Mouse (Mus musculus) liver, embryonic 15.5 days (tissue): ENCODE data around the gene H2afz. TPM values are rescaled to one million over a fixed set of nuclear protein-coding genes. Genes with fewer than 3 reads are reported as not detected.
A peak's percentile ranks its signal among the peaks of the same experiment; 100 is the strongest.

Source experiments
- ATAC-seq: fragments of 200-750 bp; cut with Nextera tagmentation; 2 replicates; pipeline ENCODE4 v1.8.0; 2017; ENCODE audit warnings: moderate number of reproducible peaks, mild to moderate bottlenecking, moderate library complexity; ENCODE audit not compliant: insufficient read depth
- H3K27ac ChIP-seq: fragments of 300-500 bp; sonication (generic); replicated peaks from 2 replicates; pipeline ENCODE4 v1.5.1; 2015; ENCODE audit warnings: mild to moderate bottlenecking, inconsistent platforms
- H3K27me3 ChIP-seq: fragments of 300-500 bp; sonication (generic); 2 replicates; pipeline ENCODE4 v1.6.1; 2015; ENCODE audit warnings: mild to moderate bottlenecking, inconsistent platforms
- H3K36me3 ChIP-seq: fragments of 300-500 bp; sonication (generic); replicated peaks from 2 replicates; pipeline ENCODE4 v1.6.1; 2015; ENCODE audit warnings: moderate library complexity, mild to moderate bottlenecking, inconsistent platforms
- H3K4me1 ChIP-seq: fragments of 300-500 bp; sonication (generic); replicated peaks from 2 replicates; pipeline ENCODE4 v1.6.1; 2015; ENCODE audit warnings: inconsistent platforms
- H3K4me2 ChIP-seq: fragments of 300-500 bp; sonication (generic); 2 replicates; pipeline ENCODE4 v1.6.1; 2015; ENCODE audit warnings: moderate library complexity, mild to moderate bottlenecking, inconsistent platforms
- H3K4me3 ChIP-seq: fragments of 300-500 bp; sonication (generic); replicated peaks from 2 replicates; pipeline ENCODE4 v1.5.1; 2015; ENCODE audit warnings: mild to moderate bottlenecking, inconsistent platforms
- H3K9ac ChIP-seq: fragments of 300-500 bp; sonication (generic); 2 replicates; pipeline ENCODE4 v1.6.1; 2015; ENCODE audit warnings: moderate library complexity, mild to moderate bottlenecking, inconsistent platforms
- H3K9me3 ChIP-seq: fragments of 300-500 bp; sonication (generic); replicated peaks from 2 replicates; pipeline ENCODE4 v1.6.1; 2016; ENCODE audit warnings: inconsistent platforms
- WGBS: fragments of 180-500 bp; shearing (Covaris S2); methylation state at CpG from one replicate; pipeline ENCODE4 v1.1.7; 2015; ENCODE audit warnings: mixed read lengths; ENCODE audit not compliant: insufficient replicate concordance; 5-methylcytosine and 5-hydroxymethylcytosine counted together
- polyA plus RNA-seq: library from polyadenylated mRNA; unstranded; fragments of >200 nt; fragmentation: Nextera tagmentation; extraction: Ambion mirVana; gene quantifications from 2 replicates; pipeline ENCODE4 v1.2.1, GENCODE M21; 2015

The H2afz gene
- polyA plus RNA-seq, 1 experiment from 2014 or later, result 985 TPM

DNA sequence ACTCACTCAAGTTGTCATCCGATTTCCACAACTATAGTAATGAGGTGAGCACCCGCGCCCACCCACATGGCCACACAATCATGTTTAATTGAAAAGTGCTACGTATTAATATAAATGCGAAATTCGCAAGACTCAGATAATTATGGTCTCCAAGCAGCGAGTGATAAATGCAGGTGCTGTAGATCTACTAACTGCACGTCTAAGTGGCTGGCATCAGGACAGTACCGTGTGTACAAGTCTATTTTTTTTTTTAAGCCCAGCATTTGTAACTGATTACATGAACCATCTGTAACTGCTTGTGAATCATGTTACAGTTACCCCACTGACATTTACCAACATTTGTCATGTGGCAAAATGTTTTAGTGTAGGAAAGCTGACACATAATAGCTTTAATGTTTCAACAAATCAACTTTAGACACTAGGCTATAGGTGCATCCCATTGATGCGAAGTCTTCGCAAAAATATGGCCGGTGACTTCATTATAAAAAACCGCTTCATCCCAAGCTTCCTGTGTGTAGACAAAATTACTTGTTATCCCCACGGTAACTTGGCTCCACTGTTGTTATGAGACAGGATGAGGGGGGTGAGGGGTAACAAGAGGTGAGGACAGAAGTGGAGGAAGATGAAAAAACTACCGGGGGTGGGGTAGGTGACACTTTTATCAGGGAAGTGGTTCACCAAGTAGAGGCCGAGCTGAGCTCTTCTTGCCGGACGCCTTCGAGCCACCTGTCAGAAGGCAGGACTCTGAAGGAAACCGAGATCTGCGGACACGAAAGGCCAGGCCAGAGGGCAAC is 760 bp upstream of the H2afz start:
- no peak for ATAC-seq
- no peaks in the 10 kb centered on the region for H3K9me3 ChIP-seq
- peak overlapping the region; percentile 91 for H3K27ac ChIP-seq
- peaks cover 33% of the 10 kb centered on the region for H3K4me1 ChIP-seq
- 35% methylated on average over 22 of the region's 22 CpGs for WGBS
- H3K9ac ChIP-seq, result peak overlapping the region; percentile 71
- peak overlapping the region; percentile 72 for H3K4me3 ChIP-seq
- H3K27me3 ChIP-seq, result no peaks in the 10 kb centered on the region
- peaks cover 13% of the 10 kb centered on the region for H3K36me3 ChIP-seq
- H3K4me2 ChIP-seq, result peak overlapping the region; percentile 84

DNA sequence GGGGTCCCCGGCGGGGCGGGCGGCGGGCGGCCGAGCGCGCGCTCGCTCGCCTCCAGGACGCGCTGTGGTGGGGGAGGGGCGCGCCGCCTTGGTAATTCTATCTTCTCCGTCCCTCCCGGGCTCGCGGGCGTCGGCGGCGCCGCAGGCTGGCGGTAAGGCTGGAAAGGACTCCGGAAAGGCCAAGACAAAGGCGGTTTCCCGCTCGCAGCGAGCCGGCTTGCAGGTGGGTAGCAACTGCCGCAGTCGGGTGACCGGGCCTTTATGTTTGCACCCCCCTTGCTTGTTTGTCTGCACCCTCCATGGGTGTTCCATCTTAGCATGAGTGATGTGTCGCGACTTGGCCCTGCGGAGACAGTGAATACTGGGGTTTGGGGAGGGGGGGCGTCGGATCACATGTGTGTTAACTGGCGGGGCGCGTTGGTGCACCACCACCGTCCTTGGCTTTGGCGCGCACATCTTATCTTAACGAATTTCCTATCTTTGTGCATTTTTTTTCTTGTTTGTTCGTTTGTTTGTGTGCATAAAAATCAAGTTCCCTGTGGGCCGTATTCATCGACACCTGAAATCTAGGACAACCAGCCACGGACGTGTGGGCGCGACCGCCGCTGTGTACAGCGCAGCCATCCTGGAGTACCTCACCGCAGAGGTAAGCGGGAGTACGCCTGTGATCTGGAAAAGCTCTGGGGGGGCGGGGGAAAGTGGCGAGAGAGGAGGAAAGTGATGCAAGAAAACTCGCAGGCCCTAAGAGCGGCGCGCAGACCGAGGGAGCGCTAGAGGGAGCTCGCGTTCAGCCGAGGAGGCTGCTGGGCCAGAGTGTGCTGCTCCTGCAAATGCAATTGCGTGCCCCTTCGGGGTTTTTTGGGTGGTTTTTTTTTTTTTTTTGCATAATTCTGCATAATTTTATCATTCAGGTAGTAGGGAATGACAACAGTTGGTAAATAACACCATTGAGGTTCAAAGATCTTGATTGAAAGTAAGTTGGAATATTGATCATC is 998 bp downstream of the H2afz start:
- Histone ChIP-seq H3K4me3 (peak overlapping the region; percentile 72), H3K27ac (peak overlapping the region; percentile 91), H3K4me2 (peak overlapping the region; percentile 84), H3K4me1 (peaks cover 40% of the 10 kb centered on the region), H3K9ac (peak overlapping the region; percentile 94), H3K27me3 (no peaks in the 10 kb centered on the region), H3K9me3 (no peaks in the 10 kb centered on the region), H3K36me3 (peaks cover 15% of the 10 kb centered on the region)
- under 1% methylated on average over 73 of the region's 74 CpGs for WGBS
- ATAC-seq, result peak; percentile 40

DNA sequence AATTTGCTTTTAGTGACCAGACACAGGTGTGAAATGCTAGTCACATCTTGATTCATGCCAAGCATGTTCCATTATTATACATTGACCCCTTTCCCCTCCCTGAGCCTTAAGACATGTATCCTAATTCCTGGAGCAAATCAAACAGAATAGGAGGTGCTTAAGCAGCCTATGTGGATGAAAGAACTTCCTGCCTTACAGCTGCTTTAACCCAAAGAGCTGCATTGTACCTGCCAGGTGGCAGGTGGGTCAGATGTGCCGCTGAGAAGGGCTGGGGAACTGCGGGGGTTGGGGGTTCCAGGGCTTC is 2.8 kb downstream of the H2afz start:
- no peak for ATAC-seq
- Histone ChIP-seq H3K9ac (peak overlapping the region; percentile 96), H3K27ac (peak overlapping the region; percentile 95), H3K9me3 (no peaks in the 10 kb centered on the region), H3K4me3 (peak overlapping the region; percentile 88), H3K4me2 (peak overlapping the region; percentile 98), H3K27me3 (no peaks in the 10 kb centered on the region), H3K4me1 (peaks cover 34% of the 10 kb centered on the region), H3K36me3 (peaks cover 17% of the 10 kb centered on the region)
- 5% methylated on average over 2 of the region's 2 CpGs for WGBS

DNA sequence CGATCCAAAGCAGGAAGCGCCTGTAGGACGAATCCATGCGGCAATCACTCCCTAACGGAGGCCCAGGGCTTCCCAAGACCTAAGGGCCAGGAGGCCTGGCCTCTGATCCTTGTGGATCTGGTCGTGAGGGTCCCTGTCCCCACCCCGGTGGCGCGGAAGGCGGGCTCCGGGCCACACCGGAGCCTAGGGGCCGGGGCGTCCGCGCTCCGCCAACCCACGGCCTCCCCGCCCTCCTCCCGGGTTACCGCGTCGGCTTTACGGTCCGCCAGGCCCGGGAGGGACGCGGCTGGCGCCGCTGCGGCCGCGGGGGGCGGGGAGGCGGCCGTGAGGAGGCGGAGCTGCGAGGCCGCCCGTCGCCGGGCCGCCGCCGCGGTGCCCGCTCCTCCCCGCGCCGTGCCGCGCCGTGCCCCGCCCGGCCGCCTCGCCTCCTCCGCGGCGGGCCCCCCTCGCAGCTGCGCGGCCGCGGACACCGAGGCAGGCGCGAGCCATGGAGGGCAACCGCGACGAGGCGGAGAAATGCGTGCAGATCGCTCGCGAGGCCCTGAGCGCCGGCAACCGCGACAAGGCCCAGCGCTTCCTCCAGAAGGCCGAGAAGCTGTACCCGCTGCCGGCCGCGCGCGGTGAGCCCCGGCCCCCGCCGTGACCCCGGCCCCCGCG is 3.3 kb downstream of the H2afz start, which contains the start of gene Dnajb14:
Gene Dnajb14, plus strand, starts transcription at position 239 of the 657 bp plus-strand sequence.
- peak within 1 kb of the TSS; percentile 95 for H3K27ac ChIP-seq
- no peaks in the 10 kb centered on the region for H3K9me3 ChIP-seq
- peaks cover 37% of the 10 kb centered on the region for H3K4me1 ChIP-seq
- peak; percentile 63 for ATAC-seq
- H3K27me3 ChIP-seq, result no peaks in the 10 kb centered on the region
- WGBS, result under 1% methylated on average over 94 of the region's 94 CpGs
- H3K9ac ChIP-seq, result peak within 1 kb of the TSS; percentile 96
- peak within 1 kb of the TSS; percentile 98 for H3K4me2 ChIP-seq
- peaks cover 17% of the 10 kb centered on the region for H3K36me3 ChIP-seq
- H3K4me3 ChIP-seq, result peak within 1 kb of the TSS; percentile 88

DNA sequence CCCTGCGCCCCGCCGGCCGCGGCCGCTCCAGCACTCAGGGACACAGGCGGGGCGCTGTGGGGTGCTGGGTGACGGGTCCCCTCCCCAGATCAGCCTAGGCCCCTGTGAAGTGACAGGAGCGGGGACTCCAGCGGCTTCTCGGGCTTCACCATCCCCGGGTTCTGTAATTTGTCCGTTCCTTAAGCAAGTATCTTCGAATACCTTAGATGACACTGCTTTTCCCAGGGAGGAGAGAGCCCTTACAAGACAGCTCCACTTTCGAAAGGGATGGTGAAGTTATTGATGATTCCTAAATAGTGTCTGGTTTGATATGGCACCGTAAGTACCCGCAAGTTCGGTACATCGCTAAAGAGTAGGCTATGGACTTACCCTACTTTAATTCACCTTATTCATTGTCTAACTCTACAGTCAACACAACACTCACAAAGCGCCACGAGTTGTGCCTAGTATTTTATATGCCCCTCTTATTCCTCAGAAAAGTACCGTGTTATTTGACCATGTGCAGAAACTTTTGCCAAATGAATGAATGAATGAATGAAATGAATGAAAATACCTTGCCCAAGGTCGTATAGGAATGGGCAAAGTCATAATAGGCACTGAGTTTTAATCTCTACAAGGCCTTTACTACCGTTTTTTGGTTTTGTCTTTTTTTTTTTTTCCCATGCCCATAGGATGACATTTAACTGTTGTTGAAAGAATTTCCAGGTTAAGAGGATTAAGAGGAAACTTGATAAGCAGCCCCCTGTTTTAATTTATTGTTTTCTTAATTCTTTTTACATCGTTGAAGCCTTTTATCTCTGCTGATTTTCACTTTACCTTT is 4.0 kb downstream of the H2afz start:
- 3% methylated on average over 26 of the region's 26 CpGs for WGBS
- no peaks in the 10 kb centered on the region for H3K9me3 ChIP-seq
- H3K4me3 ChIP-seq, result peak overlapping the region; percentile 88
- H3K4me2 ChIP-seq, result peak overlapping the region; percentile 98
- H3K36me3 ChIP-seq, result peaks cover 17% of the 10 kb centered on the region
- peak; percentile 4 for ATAC-seq
- no peaks in the 10 kb centered on the region for H3K27me3 ChIP-seq
- H3K27ac ChIP-seq, result peak overlapping the region; percentile 95
- H3K9ac ChIP-seq, result peak overlapping the region; percentile 96
- peaks cover 35% of the 10 kb centered on the region for H3K4me1 ChIP-seq

DNA sequence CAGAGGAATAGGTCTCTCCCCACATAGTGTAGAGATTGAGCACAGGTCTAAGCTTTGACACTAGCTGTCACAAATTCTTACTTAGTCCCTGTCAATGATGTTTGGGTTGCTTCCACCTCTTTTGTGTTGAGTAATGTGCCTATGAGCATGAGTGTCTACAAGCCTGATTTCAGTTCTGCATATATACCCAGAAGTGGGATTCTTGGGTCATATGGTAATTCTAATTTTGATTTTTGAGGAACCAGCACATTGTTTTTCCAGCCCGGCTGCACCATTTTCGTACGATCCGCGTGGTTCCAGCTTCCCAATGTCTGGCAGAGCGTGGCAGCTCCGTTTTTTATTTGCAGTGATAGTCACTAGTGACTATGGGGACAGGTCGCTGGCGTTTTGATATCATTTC is 5.1 kb downstream of the H2afz start:
- Histone ChIP-seq H3K4me3 (no peak overlapping the region), H3K9ac (no peak overlapping the region), H3K4me1 (peaks cover 30% of the 10 kb centered on the region), H3K4me2 (peak overlapping the region; percentile 98; the same call in 1 of the 2 replicates), H3K27ac (no peak overlapping the region), H3K36me3 (peaks cover 17% of the 10 kb centered on the region), H3K9me3 (no peaks in the 10 kb centered on the region), H3K27me3 (no peaks in the 10 kb centered on the region)
- no peak for ATAC-seq
- WGBS, result 91% methylated on average over 9 of the region's 9 CpGs

DNA sequence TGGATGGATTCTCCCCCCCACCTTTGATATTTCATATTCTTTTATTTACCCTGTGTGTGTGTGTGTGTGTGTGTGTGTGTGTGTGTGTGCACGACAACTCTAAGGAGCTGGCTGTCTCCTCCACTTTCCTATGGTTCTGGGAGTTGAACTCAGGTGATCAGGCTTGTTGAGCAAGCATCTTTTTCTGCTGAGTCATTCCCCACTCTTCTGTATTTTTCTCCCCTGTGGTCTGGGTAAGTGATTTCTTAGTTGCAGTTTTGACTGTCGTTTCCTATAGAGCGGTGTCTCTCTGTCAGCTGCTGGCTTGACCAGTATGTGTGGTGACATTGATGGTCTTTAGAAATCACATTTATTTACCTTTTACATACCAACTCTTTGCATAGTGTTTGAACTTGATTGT is 15.0 kb downstream of the H2afz start:
- peaks cover 13% of the 10 kb centered on the region; the same call in 1 of the 2 replicates for H3K4me1 ChIP-seq
- H3K27me3 ChIP-seq, result no peaks in the 10 kb centered on the region
- peak; percentile 37 for ATAC-seq
- no peak overlapping the region for H3K4me3 ChIP-seq
- WGBS, result 35% methylated on average over 3 of the region's 3 CpGs
- no peak overlapping the region for H3K4me2 ChIP-seq
- no peak overlapping the region for H3K9ac ChIP-seq
- H3K9me3 ChIP-seq, result no peaks in the 10 kb centered on the region
- H3K36me3 ChIP-seq, result 0 out of 2 replicates have a peak, but pooled peaks cover 3% of the 10 kb centered on the region
- H3K27ac ChIP-seq, result no peak overlapping the region; the same call in 1 of the 2 replicates

DNA sequence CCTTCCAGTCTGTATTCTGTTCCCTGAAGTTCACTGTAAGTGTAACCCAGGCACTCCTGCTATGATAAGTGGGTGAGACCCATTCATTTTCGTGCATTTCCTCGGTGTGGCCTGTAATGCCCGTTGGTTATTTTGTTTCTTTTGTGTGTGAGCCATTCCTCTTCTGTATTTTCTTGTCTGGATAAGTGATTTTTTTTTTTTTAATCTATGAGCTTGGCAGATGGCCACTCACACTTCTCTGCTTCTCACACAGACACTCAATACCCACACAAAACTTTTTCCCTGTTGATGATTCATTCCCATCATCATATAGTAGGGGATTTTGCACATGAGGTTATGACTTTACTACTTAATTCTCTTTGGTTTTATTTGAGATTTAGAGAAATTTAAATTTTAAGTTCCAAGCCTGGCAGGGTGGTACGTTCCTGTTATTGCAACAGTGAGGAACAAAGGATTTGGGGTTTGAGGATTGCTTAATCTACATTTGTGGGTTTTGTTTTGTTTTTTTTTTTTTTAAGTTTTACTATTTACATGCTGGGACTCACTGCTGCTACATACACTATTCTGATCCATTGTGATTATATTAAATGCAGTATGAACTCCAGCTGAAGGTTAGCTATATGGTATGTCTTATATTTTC is 15.9 kb downstream of the H2afz start:
- H3K27ac ChIP-seq, result peak overlapping the region; percentile 55
- H3K4me3 ChIP-seq, result no peak overlapping the region
- WGBS, result 69% methylated on average over 4 of the region's 4 CpGs
- H3K36me3 ChIP-seq, result 0 out of 2 replicates have a peak, but pooled peaks cover 3% of the 10 kb centered on the region
- ATAC-seq, result no peak
- H3K27me3 ChIP-seq, result no peaks in the 10 kb centered on the region
- no peak overlapping the region for H3K4me2 ChIP-seq
- H3K9me3 ChIP-seq, result no peaks in the 10 kb centered on the region
- peaks cover 13% of the 10 kb centered on the region; the same call in 1 of the 2 replicates for H3K4me1 ChIP-seq
- H3K9ac ChIP-seq, result no peak overlapping the region

DNA sequence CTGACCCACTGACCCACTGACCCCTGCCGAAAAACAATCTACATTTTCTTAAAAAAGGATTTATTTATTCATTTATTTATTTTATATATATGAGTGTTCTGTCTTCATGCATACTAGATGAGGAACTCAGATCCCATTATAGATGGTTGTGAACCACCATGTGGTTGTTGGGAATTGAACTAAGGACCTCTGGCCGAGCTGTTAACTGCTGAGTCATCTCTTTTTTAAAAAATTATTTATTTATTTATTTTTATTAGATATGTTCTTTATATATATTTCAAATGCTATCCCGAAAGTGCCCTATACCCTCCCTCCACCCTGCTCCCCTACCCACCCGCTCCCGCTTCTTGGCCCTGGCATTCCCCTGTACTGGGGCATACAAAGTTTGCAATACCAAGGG is 16.8 kb downstream of the H2afz start:
- H3K27me3 ChIP-seq, result no peaks in the 10 kb centered on the region
- H3K9ac ChIP-seq, result no peak overlapping the region
- 80% methylated on average over 5 of the region's 5 CpGs for WGBS
- H3K9me3 ChIP-seq, result no peaks in the 10 kb centered on the region
- no peak overlapping the region for H3K4me3 ChIP-seq
- H3K36me3 ChIP-seq, result 0 out of 2 replicates have a peak, but pooled peaks cover 3% of the 10 kb centered on the region
- H3K4me1 ChIP-seq, result peaks cover 13% of the 10 kb centered on the region; the same call in 1 of the 2 replicates
- H3K27ac ChIP-seq, result no peak overlapping the region
- no peak for ATAC-seq
- H3K4me2 ChIP-seq, result no peak overlapping the region

DNA sequence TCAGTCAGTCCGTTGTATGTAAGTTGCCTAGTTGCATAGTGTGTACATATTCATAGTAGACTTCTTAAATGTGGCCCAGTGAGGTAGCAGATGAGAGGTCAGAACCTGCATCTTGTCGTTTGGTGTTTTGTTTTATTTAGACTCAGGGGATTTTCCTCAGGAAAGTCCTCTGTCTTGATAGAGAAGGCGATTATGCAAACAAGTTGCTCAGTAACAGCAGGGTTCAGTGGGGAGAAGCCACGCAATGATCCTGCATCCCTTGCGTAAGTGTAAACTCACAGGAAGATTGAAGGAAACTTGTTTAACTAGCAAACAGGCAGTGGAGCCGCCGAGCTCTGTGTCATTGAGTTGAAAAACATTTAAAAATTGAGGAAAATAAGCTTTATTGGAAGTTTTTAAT is 23.7 kb downstream of the H2afz start:
- no peak for ATAC-seq
- 71% methylated on average over 7 of the region's 7 CpGs for WGBS
- H3K9me3 ChIP-seq, result no peaks in the 10 kb centered on the region

More for the DNA sequence above, 23.7 kb downstream of the H2afz start:
- Histone ChIP-seq H3K9ac (no peak overlapping the region), H3K4me1 (peaks cover 5% of the 10 kb centered on the region; the same call in 1 of the 2 replicates), H3K27ac (no peak overlapping the region), H3K36me3 (peaks cover 14% of the 10 kb centered on the region), H3K4me2 (no peak overlapping the region), H3K27me3 (no peaks in the 10 kb centered on the region), H3K4me3 (no peak overlapping the region)
